Mouse (Mus musculus): ENCODE data around the gene Slc25a40. TPM values are rescaled to one million over a fixed set of nuclear protein-coding genes. Genes with fewer than 3 reads are reported as not detected.

Slc25a40 gene
- polyA plus RNA-seq (2015; fragmentation: Nextera tagmentation; extraction: Ambion mirVana) = 8.5 and 11.6 TPM in 2 replicates

DNA sequence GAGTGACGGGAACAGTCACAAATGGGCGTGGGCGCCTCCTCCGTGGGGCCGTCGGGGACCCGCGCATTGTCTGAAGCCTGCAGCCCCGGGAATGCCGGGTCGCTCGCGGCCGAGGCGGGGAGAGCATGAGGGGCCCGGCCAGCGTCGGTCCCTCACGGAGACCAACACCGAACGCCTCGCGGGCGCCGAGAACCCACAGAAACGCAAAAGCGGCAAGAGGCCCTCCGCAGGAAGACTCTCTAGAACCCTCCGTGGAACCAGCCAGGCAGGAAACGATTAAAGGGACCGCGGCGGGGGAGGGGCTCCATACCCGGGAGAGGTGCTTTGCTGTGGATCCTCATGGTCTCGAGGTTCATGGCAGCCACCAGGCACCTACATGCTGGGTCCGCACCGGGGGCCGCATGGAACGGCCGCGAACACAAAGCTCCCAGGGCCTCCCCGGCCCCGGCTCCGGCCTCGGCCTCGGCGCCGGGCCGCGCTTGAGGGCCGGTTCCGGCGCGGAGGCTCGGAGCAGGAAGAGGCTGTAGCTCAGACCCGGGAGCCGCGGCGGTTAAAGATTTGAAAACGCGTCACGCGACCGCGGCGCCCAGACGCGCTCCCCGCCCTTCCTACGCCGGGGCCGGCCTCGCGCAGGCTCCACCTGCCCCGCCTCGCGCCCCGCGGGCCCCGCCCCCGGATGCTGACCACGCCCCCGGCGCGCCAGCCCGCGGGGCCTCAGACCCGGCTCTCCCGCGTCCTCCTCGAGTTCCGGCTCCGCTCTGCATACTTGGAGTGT lies at the start of gene Slc25a40, which contains the start of gene Dbf4:
Gene Slc25a40, plus strand, starts transcription at position 694 of the 775 bp plus-strand sequence.
Gene Dbf4, minus strand, starts transcription at position 560 of the 775 bp plus-strand sequence.

Other genes with a start within 250 kb of the Slc25a40 start
- gene Adam22, start 54.7 kb upstream of the Slc25a40 start, polyA plus RNA-seq (2015; fragmentation: Nextera tagmentation; extraction: Ambion mirVana) = 7.6 and 10.5 TPM in 2 replicates
- gene Dbf4, start 134 bp upstream of the Slc25a40 start, polyA plus RNA-seq (2015; fragmentation: Nextera tagmentation; extraction: Ambion mirVana) = 7.2 and 11.3 TPM in 2 replicates
- 0.15 and 0.39 TPM in 2 replicates for gene Rundc3b, start 200.1 kb downstream of the Slc25a40 start, polyA plus RNA-seq (2015; fragmentation: Nextera tagmentation; extraction: Ambion mirVana)
- 0.88 and 1.2 TPM in 2 replicates for gene Abcb1a, start 237.2 kb downstream of the Slc25a40 start, polyA plus RNA-seq (2015; fragmentation: Nextera tagmentation; extraction: Ambion mirVana)